Mouse (Mus musculus): ENCODE measurements around the gene Morc2b. TPM values are rescaled to one million over a fixed set of nuclear protein-coding genes. Genes with fewer than 3 reads are reported as not detected.
"Not testable (repeated sequence)": the region's sequence is repeated elsewhere in the genome, so short reads cannot be mapped to it uniquely, and the experiment has no call there.

Morc2b gene
- polyA plus RNA-seq (2012; ENCODE audit: insufficient read depth, low replicate concordance) = not detected in 2 replicates

DNA sequence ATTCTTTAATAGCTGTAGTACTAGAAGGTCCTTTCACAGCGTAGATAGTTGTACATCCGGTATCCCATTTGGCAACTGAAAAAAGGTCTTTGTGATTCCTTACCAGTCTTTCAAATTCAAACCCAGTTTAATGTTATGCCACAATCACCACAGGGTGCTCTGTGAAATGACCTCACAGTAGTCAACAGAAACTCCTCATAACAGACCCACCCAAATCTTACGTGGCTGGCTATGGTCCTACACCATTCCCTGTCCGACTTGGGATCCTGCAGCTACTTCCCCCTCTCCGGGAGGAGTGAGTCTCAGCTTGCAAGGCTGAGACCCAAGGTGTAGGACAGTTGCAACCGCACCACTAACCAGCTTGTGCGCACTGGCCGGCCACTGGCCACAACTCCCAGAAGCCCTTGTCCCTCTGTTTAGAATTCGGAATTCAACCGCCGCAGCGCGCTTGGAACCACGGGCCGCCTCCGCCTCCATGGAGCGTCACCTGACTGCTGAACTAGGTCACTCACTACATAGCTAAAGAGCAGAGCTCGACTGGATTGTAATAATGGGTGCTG is at the start of gene Morc2b:
Gene Morc2b (minus strand): TSS at position 423 of the 560 bp plus-strand sequence.
- TF ChIP-seq GATA1 (IDR thresholded peaks at IDR 0.05; ENCODE audit: borderline replicate concordance, low read length) (no peak), FLI1 (IDR thresholded peaks at IDR 0.05; ENCODE audit: low read length) (no peak)
- no peak within 1 kb of the TSS for H3K4me3 ChIP-seq (replicated peaks)
- no peaks in the 10 kb centered on the region for H3K36me3 ChIP-seq (replicated peaks; ENCODE audit: low read length)
- no peaks in the 10 kb centered on the region for H3K27me3 ChIP-seq (replicated peaks)
- H3K4me1 ChIP-seq = no peaks in the 10 kb centered on the region
- peaks cover 22% of the 10 kb centered on the region for H3K9me3 ChIP-seq

DNA sequence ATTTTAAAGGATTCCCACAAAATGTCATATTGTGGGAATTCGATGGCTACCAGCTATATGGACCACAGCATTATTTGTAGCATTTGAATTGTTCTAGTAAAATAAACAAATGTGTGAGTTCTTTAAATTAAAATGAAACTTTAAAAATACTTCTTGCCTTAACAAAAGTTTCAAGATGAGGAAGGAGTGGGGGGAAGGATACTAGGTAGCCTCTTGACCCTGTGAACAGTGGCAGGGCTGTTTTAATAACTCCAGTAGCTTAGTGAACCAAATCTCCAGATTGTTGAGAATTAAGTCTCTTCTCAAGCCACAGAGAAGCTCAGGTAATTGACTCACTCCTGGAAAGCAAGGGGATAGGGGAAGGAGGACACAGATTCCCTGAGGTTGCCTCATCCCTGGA is 28.7 kb upstream of the Morc2b start, which contains the start of gene Olfr55:
Gene Olfr55 (plus strand): TSS at position 301 of the 400 bp plus-strand sequence.
- H3K9me3 ChIP-seq; H3K4me1 ChIP-seq; H3K36me3 ChIP-seq (replicated peaks; ENCODE audit: low read length); H3K4me3 ChIP-seq (replicated peaks); H3K27me3 ChIP-seq (replicated peaks): not testable (repeated sequence)

DNA sequence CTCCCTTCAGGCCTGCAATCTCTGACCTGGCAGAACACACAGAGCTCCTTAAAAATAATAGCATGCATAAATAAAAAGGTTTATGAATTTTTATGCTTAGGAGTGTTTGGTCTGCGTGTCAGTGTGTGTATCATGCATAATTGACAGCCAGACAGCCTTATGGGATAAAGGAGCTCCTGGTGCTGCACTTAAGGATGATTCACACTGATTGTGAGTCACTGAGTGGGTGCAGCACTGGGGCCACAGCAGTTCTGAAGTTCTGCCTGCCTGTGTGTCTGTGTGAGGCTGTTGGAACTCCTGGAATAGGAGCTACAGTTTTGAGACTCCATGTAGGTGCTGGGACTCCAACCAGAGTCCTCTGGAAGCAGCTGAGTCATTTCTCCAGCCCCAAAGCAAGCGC is 13.2 kb downstream of the Morc2b start:
- Histone ChIP-seq H3K36me3 (replicated peaks; ENCODE audit: low read length) (no peaks in the 10 kb centered on the region), H3K27me3 (replicated peaks) (no peaks in the 10 kb centered on the region), H3K4me3 (replicated peaks) (no peak overlapping the region), H3K4me1 (no peaks in the 10 kb centered on the region), H3K9me3 (no peaks in the 10 kb centered on the region)
- no peak for TF ChIP-seq FLI1 (IDR thresholded peaks at IDR 0.05; ENCODE audit: low read length)
- no peak for TF ChIP-seq GATA1 (IDR thresholded peaks at IDR 0.05; ENCODE audit: borderline replicate concordance, low read length)

DNA sequence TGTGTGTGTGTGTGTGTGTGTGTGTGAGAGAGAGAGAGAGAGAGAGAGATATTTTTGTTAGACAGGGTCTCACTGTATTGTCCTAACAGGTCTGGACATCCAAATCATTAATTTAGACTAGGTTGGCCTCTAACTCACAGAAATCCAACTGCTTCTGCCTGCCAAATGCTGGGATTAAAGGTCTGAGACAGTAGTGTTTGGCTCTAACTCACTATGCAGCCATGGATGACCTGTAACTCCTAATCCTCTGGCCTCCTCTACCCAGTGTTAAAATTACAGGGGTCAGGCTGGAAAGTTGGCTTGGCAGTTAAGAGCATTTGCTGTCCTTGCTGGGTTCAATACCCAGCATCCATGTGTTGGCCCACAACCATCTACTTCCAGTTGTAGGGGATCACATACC is 14.9 kb downstream of the Morc2b start:
- Histone ChIP-seq H3K27me3 (replicated peaks) (no peaks in the 10 kb centered on the region), H3K36me3 (replicated peaks; ENCODE audit: low read length) (no peaks in the 10 kb centered on the region), H3K4me3 (replicated peaks) (no peak overlapping the region), H3K4me1 (no peaks in the 10 kb centered on the region), H3K9me3 (no peaks in the 10 kb centered on the region)
- TF ChIP-seq GATA1 (IDR thresholded peaks at IDR 0.05; ENCODE audit: borderline replicate concordance, low read length) (no peak), FLI1 (IDR thresholded peaks at IDR 0.05; ENCODE audit: low read length) (no peak)

DNA sequence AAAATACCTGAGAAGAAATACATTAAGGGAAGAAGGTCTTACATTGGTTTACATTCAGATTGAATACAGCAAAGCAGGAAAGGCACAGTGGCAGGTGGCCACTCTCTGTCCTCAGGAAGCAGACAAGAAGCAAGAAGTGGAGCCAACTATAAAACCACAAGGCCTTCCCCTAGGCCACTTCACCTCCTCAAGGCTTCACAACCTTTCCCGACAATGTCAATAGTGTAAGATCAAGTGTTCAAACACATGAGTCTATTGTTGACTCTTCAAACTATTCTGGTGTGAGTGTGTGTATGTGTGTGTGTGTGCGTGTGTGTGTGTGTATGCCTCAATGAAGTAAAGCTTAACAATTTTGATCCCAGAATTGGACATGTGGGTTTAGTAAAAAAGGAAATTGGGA is 42.1 kb downstream of the Morc2b start:
- Histone ChIP-seq H3K4me3 (replicated peaks) (no peak overlapping the region), H3K4me1 (peaks cover 10% of the 10 kb centered on the region), H3K36me3 (replicated peaks; ENCODE audit: low read length) (peaks cover 5% of the 10 kb centered on the region), H3K9me3 (no peaks in the 10 kb centered on the region), H3K27me3 (replicated peaks) (no peaks in the 10 kb centered on the region)
- no peak for TF ChIP-seq FLI1 (IDR thresholded peaks at IDR 0.05; ENCODE audit: low read length)
- TF ChIP-seq GATA1 (IDR thresholded peaks at IDR 0.05; ENCODE audit: borderline replicate concordance, low read length) = no peak

DNA sequence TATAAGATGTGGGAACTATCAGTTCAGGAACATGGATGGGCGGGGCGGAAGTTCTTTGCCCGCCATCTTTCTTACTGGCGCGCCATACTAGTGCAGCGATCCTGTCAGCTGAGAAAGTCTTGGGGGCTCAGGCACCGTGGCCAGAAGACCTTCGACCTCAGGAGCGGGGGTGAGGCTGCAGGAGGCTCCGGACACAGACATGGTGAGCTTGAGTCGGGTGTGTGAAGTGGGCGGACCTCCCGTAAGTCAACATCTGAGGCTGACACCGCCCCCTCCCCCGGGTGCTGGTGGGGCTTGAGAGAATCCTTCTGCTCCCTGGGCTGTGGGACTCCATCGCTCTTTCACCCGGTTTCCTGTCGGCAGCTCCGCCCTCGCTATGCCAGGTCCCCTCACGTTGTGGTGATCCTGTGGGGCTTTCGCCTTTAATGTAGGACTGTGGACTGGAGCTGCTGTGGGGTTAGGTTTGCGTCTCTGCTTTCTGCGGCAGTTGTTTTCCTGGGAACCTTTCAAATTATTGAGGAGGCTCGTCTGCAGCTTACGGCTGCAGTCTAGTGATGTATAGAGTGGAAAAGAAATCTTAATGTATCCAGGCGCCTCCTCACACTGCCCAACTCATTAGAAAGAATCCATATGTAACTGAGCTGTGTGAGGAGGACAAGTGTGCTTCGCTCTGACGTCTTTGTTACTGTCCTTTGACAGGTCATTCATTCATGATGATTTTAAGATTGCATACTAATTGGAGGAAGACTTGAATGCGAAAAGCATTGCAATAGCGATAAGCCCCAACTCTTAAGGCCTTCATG is 46.9 kb downstream of the Morc2b start:
- Histone ChIP-seq H3K36me3 (replicated peaks; ENCODE audit: low read length) (peaks cover 2% of the 10 kb centered on the region), H3K27me3 (replicated peaks) (no peaks in the 10 kb centered on the region), H3K4me1 (peaks cover 20% of the 10 kb centered on the region), H3K4me3 (replicated peaks) (peak overlapping the region; percentile 99), H3K9me3 (no peaks in the 10 kb centered on the region)
- TF ChIP-seq FLI1 (IDR thresholded peaks at IDR 0.05; ENCODE audit: low read length) (no peak), GATA1 (IDR thresholded peaks at IDR 0.05; ENCODE audit: borderline replicate concordance, low read length) (no peak)

DNA sequence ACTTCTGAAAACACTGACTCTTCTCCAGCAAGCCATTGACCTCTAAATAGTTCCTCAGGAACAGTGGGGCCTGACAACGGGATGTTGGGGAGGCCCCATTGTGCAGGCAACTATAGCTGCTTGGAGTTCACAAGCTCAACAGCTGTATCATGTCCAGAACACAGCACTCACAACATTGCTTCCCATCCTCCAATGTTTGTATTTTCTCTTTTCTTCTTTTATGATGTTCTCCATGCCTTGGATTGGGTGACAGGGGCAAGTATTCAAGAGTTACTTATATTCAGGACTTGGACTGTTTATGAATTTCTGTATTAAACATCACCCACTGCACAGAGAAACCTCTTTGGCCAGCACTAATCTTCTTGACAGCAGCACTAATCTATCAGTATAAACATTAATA is 47.9 kb downstream of the Morc2b start:
- TF ChIP-seq GATA1 (IDR thresholded peaks at IDR 0.05; ENCODE audit: borderline replicate concordance, low read length) (no peak), FLI1 (IDR thresholded peaks at IDR 0.05; ENCODE audit: low read length) (no peak)
- Histone ChIP-seq H3K36me3 (replicated peaks; ENCODE audit: low read length) (peaks cover 2% of the 10 kb centered on the region), H3K4me1 (peaks cover 20% of the 10 kb centered on the region), H3K4me3 (replicated peaks) (no peak overlapping the region), H3K27me3 (replicated peaks) (no peaks in the 10 kb centered on the region), H3K9me3 (no peaks in the 10 kb centered on the region)

DNA sequence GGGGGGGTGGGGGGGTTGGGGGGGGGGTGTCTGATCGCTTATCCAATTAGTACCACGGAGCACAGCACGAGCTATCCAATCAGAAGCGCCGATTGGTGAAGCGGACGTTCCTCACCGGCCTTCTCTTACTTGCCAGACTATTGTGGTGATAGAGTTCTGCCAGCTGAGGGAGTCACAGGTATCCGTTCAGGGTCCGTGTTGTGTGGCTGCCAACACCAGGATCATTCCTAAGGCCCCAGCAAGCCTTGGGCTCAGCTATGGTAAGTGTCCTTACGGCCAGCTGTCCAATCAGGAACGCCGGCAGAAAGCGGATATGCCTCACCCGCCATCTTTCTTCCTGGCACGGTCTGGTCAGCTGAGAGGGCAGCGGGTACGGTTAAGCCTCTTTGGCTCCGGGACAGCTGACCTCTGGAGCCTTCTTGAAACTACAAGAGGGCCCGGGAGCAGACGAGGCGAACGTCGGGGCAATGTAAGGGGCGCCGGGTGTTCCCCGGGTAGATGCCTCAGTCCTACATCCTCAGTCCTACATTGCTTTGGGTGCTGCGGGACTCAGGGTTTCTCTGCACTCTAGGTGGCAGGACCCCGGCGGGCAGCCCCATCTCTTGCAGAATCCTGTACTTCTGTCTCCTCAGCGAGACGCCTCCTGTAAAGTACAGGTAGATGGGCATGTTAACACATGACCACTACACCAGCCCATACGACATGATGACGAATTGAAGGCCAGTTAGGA is 50.1 kb downstream of the Morc2b start, which contains the start of gene Zfp563:
Gene Zfp563 (plus strand): TSS at position 91 of the 730 bp plus-strand sequence.
- TF ChIP-seq FLI1 (IDR thresholded peaks at IDR 0.05; ENCODE audit: low read length) (no peak), GATA1 (IDR thresholded peaks at IDR 0.05; ENCODE audit: borderline replicate concordance, low read length) (no peak)
- Histone ChIP-seq H3K4me3 (replicated peaks) (peak within 1 kb of the TSS; percentile 91), H3K36me3 (replicated peaks; ENCODE audit: low read length) (no peaks in the 10 kb centered on the region), H3K9me3 (no peaks in the 10 kb centered on the region), H3K4me1 (peaks cover 20% of the 10 kb centered on the region), H3K27me3 (replicated peaks) (no peaks in the 10 kb centered on the region)

DNA sequence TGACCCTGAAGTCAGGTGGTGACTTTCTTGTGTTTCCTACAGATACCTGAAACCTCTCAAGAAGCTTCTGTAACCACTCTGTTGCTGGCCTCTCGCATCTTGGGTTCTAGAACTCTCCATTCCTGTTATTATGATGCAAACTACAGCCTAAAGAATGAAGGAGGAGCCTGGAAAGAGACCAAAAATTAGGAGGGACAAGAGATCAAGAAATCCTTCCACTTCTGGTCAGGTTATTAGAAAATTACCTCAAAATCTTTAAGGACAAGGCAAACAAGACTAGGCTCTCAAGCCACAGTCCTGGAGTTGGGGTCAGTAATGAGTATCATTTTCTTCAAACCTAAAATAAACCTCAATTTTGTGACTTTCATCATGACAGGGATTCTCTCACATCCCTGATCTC is 71.5 kb downstream of the Morc2b start, which contains the start of gene 4921501E09Rik:
Gene 4921501E09Rik (minus strand): TSS at position 101 of the 400 bp plus-strand sequence.
- no peaks in the 10 kb centered on the region for H3K36me3 ChIP-seq (replicated peaks; ENCODE audit: low read length)
- TF ChIP-seq GATA1 (IDR thresholded peaks at IDR 0.05; ENCODE audit: borderline replicate concordance, low read length) = no peak
- no peak for TF ChIP-seq FLI1 (IDR thresholded peaks at IDR 0.05; ENCODE audit: low read length)
- H3K4me1 ChIP-seq = peaks cover 3% of the 10 kb centered on the region; the same call in 1 of the 2 replicates
- no peak within 1 kb of the TSS for H3K4me3 ChIP-seq (replicated peaks)
- H3K9me3 ChIP-seq = peaks cover 12% of the 10 kb centered on the region; the same call in 1 of the 2 replicates
- H3K27me3 ChIP-seq (replicated peaks) = peaks cover 7% of the 10 kb centered on the region

Other genes with a start within 250 kb of the Morc2b start
- not detected in 2 replicates for gene Zfp870, start 248.0 kb downstream of the Morc2b start, polyA plus RNA-seq (2012; ENCODE audit: insufficient read depth, low replicate concordance)
- not detected in 2 replicates for gene Cyp4f14, start 222.3 kb downstream of the Morc2b start, polyA plus RNA-seq (2012; ENCODE audit: insufficient read depth, low replicate concordance)
- 18.1 and 31.7 TPM in 2 replicates for gene Cyp4f13, start 192.3 kb downstream of the Morc2b start, polyA plus RNA-seq (2012; ENCODE audit: insufficient read depth, low replicate concordance)
- gene Zfp472, start 173.9 kb downstream of the Morc2b start, polyA plus RNA-seq (2012; ENCODE audit: insufficient read depth, low replicate concordance) = 0.04 TPM in 1 of 2 replicates, not detected in the other
- 0.26 TPM in 1 of 2 replicates, not detected in the other for gene Zfp952, start 146.6 kb downstream of the Morc2b start, polyA plus RNA-seq (2012; ENCODE audit: insufficient read depth, low replicate concordance)
- gene Zfp763, start 106.3 kb downstream of the Morc2b start, polyA plus RNA-seq (2012; ENCODE audit: insufficient read depth, low replicate concordance) = 1.4 TPM in 1 of 2 replicates, not detected in the other
- gene 4921501E09Rik, start 71.6 kb downstream of the Morc2b start, polyA plus RNA-seq (2012; ENCODE audit: insufficient read depth, low replicate concordance) = not detected in 2 replicates
- not detected in 2 replicates for gene Zfp563, start 50.4 kb downstream of the Morc2b start, polyA plus RNA-seq (2012; ENCODE audit: insufficient read depth, low replicate concordance)
- 0.87 TPM in 1 of 2 replicates, not detected in the other for gene Olfr55, start 28.8 kb upstream of the Morc2b start, polyA plus RNA-seq (2012; ENCODE audit: insufficient read depth, low replicate concordance)
- gene Olfr239, start 51.6 kb upstream of the Morc2b start, polyA plus RNA-seq (2012; ENCODE audit: insufficient read depth, low replicate concordance) = not detected in 2 replicates
- gene Olfr1564, start 82.0 kb upstream of the Morc2b start, polyA plus RNA-seq (2012; ENCODE audit: insufficient read depth, low replicate concordance) = not detected in 2 replicates
- gene Zfp955a, start 115.5 kb upstream of the Morc2b start, polyA plus RNA-seq (2012; ENCODE audit: insufficient read depth, low replicate concordance) = 0.12 TPM in 1 of 2 replicates, not detected in the other
- not detected in 2 replicates for gene Olfr63, start 125.0 kb upstream of the Morc2b start, polyA plus RNA-seq (2012; ENCODE audit: insufficient read depth, low replicate concordance)
- 0.11 and 0.28 TPM in 2 replicates for gene Zfp955b, start 149.9 kb upstream of the Morc2b start, polyA plus RNA-seq (2012; ENCODE audit: insufficient read depth, low replicate concordance)
- gene Zfp81, start 219.2 kb upstream of the Morc2b start, polyA plus RNA-seq (2012; ENCODE audit: insufficient read depth, low replicate concordance) = 0.04 TPM in 1 of 2 replicates, not detected in the other

Data from megakaryocyte, embryonic 14.5 days (primary cell).